ENCODE assay signal across 1 mouse cellular context in the genomic region with DNA sequence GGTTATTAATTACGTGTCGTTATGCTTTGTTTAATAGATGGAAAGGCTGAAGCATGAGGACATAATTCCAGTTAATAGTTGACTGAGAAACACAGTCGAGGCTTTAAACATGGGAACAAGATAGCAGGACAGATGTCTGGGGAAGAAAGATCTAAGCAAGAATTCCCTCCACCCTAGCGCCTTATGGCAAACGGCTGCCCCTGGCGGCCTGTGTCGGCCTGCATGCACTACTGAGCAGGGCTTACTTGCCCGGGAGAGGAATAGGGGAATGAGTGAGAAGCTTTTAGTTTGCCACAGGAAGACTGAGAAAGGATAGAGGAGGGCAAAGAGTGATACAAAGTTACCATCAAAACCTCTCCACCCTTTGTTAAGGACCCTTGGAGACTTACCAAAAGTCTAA.
TF ChIP-seq lines count a peak whose summit lies in the region.

No protein-coding gene starts in this region.

TF ChIP-seq in MEL, 35 proteins besides CTCF, POLR2A, EP300 and RAD21 (continued from another document):
- TF ChIP-seq NELFE (IDR thresholded peaks at IDR 0.05; ENCODE audit: low read depth, low read length) = no peak
- no peak for TF ChIP-seq MXI1 (IDR thresholded peaks at IDR 0.05; ENCODE audit: low read depth, low read length)
